Mouse (Mus musculus) limb, embryonic 12.5 days (tissue): ENCODE data around the gene Cryab. TPM values are rescaled to one million over a fixed set of nuclear protein-coding genes. Genes with fewer than 3 reads are reported as not detected.

Source experiments
- ATAC-seq: fragments of 200-750 bp; cut with Nextera tagmentation; 2 replicates; pipeline ENCODE4 v1.8.0; 2017; ENCODE audit warnings: low read depth, moderate TSS enrichment; ENCODE audit not compliant: insufficient number of reproducible peaks, insufficient read depth, low FRiP score, low TSS enrichment
- H3K27ac ChIP-seq: fragments of 300-500 bp; sonication (generic); 2 replicates; pipeline ENCODE4 v1.5.1; 2016; ENCODE audit warnings: mild to moderate bottlenecking, moderate library complexity
- H3K27me3 ChIP-seq: fragments of 300-500 bp; sonication (generic); 2 replicates; pipeline ENCODE4 v1.6.1; 2016; ENCODE audit warnings: mild to moderate bottlenecking, moderate library complexity
- H3K36me3 ChIP-seq: fragments of 300-500 bp; sonication (generic); 2 replicates; pipeline ENCODE4 v1.6.1; 2016; ENCODE audit warnings: mild to moderate bottlenecking, moderate library complexity
- H3K4me1 ChIP-seq: fragments of 300-500 bp; sonication (generic); replicated peaks from 2 replicates; pipeline ENCODE4 v1.6.1; 2016
- H3K4me2 ChIP-seq: fragments of 300-500 bp; sonication (generic); 2 replicates; pipeline ENCODE4 v1.6.1; 2016; ENCODE audit warnings: mild to moderate bottlenecking, moderate library complexity
- H3K4me3 ChIP-seq: fragments of 300-500 bp; sonication (generic); replicated peaks from 2 replicates; pipeline ENCODE4 v1.5.1; 2016; ENCODE audit warnings: mild to moderate bottlenecking
- H3K9ac ChIP-seq: fragments of 300-500 bp; sonication (generic); replicated peaks from 2 replicates; pipeline ENCODE4 v1.6.1; 2016; ENCODE audit warnings: mild to moderate bottlenecking, moderate library complexity
- H3K9me3 ChIP-seq: fragments of 300-500 bp; sonication (generic); 2 replicates; pipeline ENCODE4 v1.6.1; 2016; ENCODE audit warnings: mild to moderate bottlenecking, moderate library complexity
- WGBS: fragments of 180-500 bp; shearing (Covaris S2); methylation state at CpG from one replicate; pipeline ENCODE4 v1.1.7; 2016; 5-methylcytosine and 5-hydroxymethylcytosine counted together
- polyA plus RNA-seq: library from polyadenylated mRNA; unstranded; fragments of >200 nt; fragmentation: Nextera tagmentation; extraction: Ambion mirVana; gene quantifications from 2 replicates; pipeline ENCODE4 v1.2.1, GENCODE M21; 2016

The Cryab gene
- polyA plus RNA-seq, 1 experiment from 2014 or later = 28.0 TPM

- Histone ChIP-seq H3K4me1 (no peaks in the 10 kb centered on the region), H3K9me3 (no peaks in the 10 kb centered on the region), H3K4me2 (no peak overlapping the region), H3K9ac (no peak overlapping the region), H3K27me3 (no peaks in the 10 kb centered on the region), H3K36me3 (peaks cover 73% of the 10 kb centered on the region), H3K4me3 (no peak overlapping the region), H3K27ac (no peak overlapping the region)
- WGBS = 95% methylated on average over 7 of the region's 7 CpGs
- no peak for ATAC-seq
Observed at GRCm38 (mm10) chr9:50797641-50798040, 46.5 kb downstream of the Cryab start.

DNA sequence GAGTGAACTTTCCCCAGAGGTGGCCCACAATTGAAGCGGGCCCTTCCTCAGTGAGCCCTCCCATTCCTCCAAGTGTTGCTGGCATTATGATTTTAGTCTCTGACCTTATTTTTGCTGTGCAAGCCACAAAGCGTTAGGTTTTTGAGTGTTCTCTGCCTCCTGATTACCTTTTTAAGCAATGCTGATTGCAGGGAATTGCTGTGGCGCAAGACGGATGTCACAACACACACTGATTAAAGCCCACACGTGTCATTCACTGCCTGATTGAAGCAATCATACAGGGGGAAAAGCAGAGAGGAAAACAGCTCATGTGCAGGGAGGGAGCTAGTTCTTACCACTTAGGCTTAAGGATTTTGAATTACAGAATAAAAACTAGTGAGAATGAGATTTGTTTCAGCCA lies 47.2 kb downstream of the Cryab start:
- Histone ChIP-seq H3K4me2 (no peak overlapping the region), H3K27me3 (no peaks in the 10 kb centered on the region), H3K9me3 (no peaks in the 10 kb centered on the region), H3K4me3 (no peak overlapping the region), H3K4me1 (no peaks in the 10 kb centered on the region), H3K36me3 (peaks cover 78% of the 10 kb centered on the region), H3K9ac (no peak overlapping the region), H3K27ac (no peak overlapping the region)
- no peak for ATAC-seq
- WGBS = 82% methylated on average over 5 of the region's 5 CpGs

- WGBS = 65% methylated on average over 2 of the region's 2 CpGs
- H3K27me3 ChIP-seq = no peaks in the 10 kb centered on the region
- H3K9ac ChIP-seq = no peak overlapping the region
- H3K9me3 ChIP-seq = no peaks in the 10 kb centered on the region
- H3K4me2 ChIP-seq = no peak overlapping the region
- H3K36me3 ChIP-seq = peaks cover 86% of the 10 kb centered on the region
- no peaks in the 10 kb centered on the region for H3K4me1 ChIP-seq
- ATAC-seq = no peak
- H3K27ac ChIP-seq = no peak overlapping the region
- H3K4me3 ChIP-seq = no peak overlapping the region
Observed at GRCm38 (mm10) chr9:50800985-50801384, 49.9 kb downstream of the Cryab start.

GRCm38 (mm10) chr9:50803055-50803671 lies 52.0 kb downstream of the Cryab start:
- H3K9me3 ChIP-seq = no peaks in the 10 kb centered on the region
- H3K4me2 ChIP-seq = no peak overlapping the region
- WGBS = 82% methylated on average over 7 of the region's 7 CpGs
- H3K27me3 ChIP-seq = no peaks in the 10 kb centered on the region
- no peaks in the 10 kb centered on the region for H3K4me1 ChIP-seq
- ATAC-seq = no peak
- no peak overlapping the region for H3K27ac ChIP-seq
- H3K4me3 ChIP-seq = no peak overlapping the region
- H3K36me3 ChIP-seq = peaks cover 93% of the 10 kb centered on the region
- no peak overlapping the region for H3K9ac ChIP-seq

Other genes with a start within 250 kb of the Cryab start
- 79.0 and 79.6 TPM in 2 replicates for gene Pts, start 222.6 kb upstream of the Cryab start, polyA plus RNA-seq
- 0.59 and 2.2 TPM in 2 replicates for gene Il18, start 196.5 kb upstream of the Cryab start, polyA plus RNA-seq
- gene Bco2, start 196.1 kb upstream of the Cryab start, polyA plus RNA-seq = 0.26 and 0.63 TPM in 2 replicates
- not detected in 2 replicates for gene Tex12, start 190.0 kb upstream of the Cryab start, polyA plus RNA-seq
- 259 and 268 TPM in 2 replicates for gene Sdhd, start 147.5 kb upstream of the Cryab start, polyA plus RNA-seq
- gene Timm8b, start 147.4 kb upstream of the Cryab start, polyA plus RNA-seq = 323 and 341 TPM in 2 replicates
- gene Pih1d2, start 134.0 kb upstream of the Cryab start, polyA plus RNA-seq = 4.0 and 4.6 TPM in 2 replicates
- gene Nkapd1, start 133.9 kb upstream of the Cryab start, polyA plus RNA-seq = 28.6 and 32.0 TPM in 2 replicates
- 49.5 and 49.8 TPM in 2 replicates for gene Dlat, start 91.5 kb upstream of the Cryab start, polyA plus RNA-seq
- gene Dixdc1, start 11.8 kb upstream of the Cryab start, polyA plus RNA-seq = 29.5 and 30.4 TPM in 2 replicates
- 2.2 and 3.5 TPM in 2 replicates for gene 2310030G06Rik, start 4.8 kb upstream of the Cryab start, polyA plus RNA-seq
- gene Hspb2, start 1.0 kb downstream of the Cryab start, polyA plus RNA-seq = 13.3 and 19.2 TPM in 2 replicates
- gene Fdxacb1, start 16.9 kb downstream of the Cryab start, polyA plus RNA-seq = 10.9 and 11.3 TPM in 2 replicates
- 39.0 and 41.9 TPM in 2 replicates for gene Alg9, start 23.7 kb downstream of the Cryab start, polyA plus RNA-seq
- 24.8 and 33.2 TPM in 2 replicates for gene 1110032A03Rik, start 24.2 kb downstream of the Cryab start, polyA plus RNA-seq
- gene Ppp2r1b, start 94.0 kb downstream of the Cryab start, polyA plus RNA-seq = 102 and 106 TPM in 2 replicates